ENCODE assay signal across 23 mouse cellular contexts in the genomic region with DNA sequence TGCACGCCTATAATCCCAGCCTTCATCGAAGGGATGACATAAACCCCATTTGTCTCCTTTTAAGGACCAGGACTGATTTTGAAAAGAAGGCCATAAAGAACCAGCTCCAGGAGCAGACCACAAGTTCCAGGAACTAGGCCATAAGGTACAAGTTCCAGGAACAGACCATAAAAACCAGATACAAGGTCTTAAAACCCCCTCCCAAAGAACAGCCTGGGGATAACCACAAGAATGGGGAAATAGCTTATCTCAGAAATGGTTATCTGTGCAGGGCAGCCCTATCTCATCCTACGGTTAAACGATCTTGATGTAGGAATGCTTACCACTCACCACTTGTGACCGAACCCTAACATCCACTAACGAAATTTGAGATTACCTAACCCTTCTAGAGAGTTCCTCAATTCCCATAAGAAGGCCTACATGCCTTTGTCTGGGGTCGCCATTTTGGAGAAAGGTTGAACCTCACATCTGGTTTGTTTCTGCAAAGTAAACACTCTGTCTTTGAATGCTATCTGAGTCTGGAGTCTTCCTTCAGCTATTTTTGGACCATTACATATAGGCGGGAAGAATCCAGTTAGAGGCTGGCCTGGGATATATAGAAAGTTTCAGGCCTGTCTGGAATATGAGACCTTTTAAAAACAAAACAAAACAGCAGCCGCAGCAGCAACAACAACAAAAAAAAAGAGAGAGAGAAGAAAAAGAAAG.
DNase-seq lines count a peak whose midpoint lies in the region; ATAC-seq lines count a peak whose summit lies in the region.
"Had no signal": no experiment of that assay in that cellular context is flagged by ENCODE, and none has a peak within 500 bp of the region (broad histone marks: within the 10 kb centered on the region; RNA-seq: fewer than 3 reads in every experiment).

No protein-coding gene starts in this region.

- peaks cover 5% of the 10 kb centered on the region; the same call in 1 of the 2 replicates for H3K4me1 ChIP-seq in heart, embryonic 10.5 days
- peaks cover 16% of the 10 kb centered on the region for H3K4me1 ChIP-seq in liver, embryonic 12.5 days
- no peaks in the 10 kb centered on the region for H3K4me1 ChIP-seq in hindbrain, embryonic 16.5 days (ENCODE audit: control insufficient read depth, insufficient read depth, low read depth, low read length)
- H3K4me1 ChIP-seq: embryonic facial prominence, embryonic 13.5 days; hindbrain, embryonic 15.5 days had no signal

- no peak overlapping the region for H3K4me2 ChIP-seq in liver, embryonic 12.5 days
- no peak overlapping the region for H3K4me2 ChIP-seq in hindbrain, embryonic 16.5 days (ENCODE audit: low read length)
- H3K4me2 ChIP-seq: embryonic facial prominence, embryonic 13.5 days; heart, embryonic 11.5 days; hindbrain, embryonic 15.5 days had no signal

- H3K4me3 ChIP-seq in heart, embryonic 10.5 days, result no peak overlapping the region
- no peak overlapping the region for H3K4me3 ChIP-seq in liver, embryonic 12.5 days
- no peak overlapping the region for H3K4me3 ChIP-seq in hindbrain, embryonic 16.5 days (ENCODE audit: low read length)
- H3K4me3 ChIP-seq: embryonic facial prominence, embryonic 13.5 days; hindbrain, embryonic 15.5 days had no signal

- no peaks in the 10 kb centered on the region for H3K36me3 ChIP-seq in heart, embryonic 10.5 days
- no peaks in the 10 kb centered on the region for H3K36me3 ChIP-seq in liver, embryonic 12.5 days
- H3K36me3 ChIP-seq in hindbrain, embryonic 16.5 days (ENCODE audit: control insufficient read depth, insufficient read depth, low read length), result no peaks in the 10 kb centered on the region
- H3K36me3 ChIP-seq: embryonic facial prominence, embryonic 13.5 days; hindbrain, embryonic 15.5 days had no signal

- ATAC-seq in granulocyte monocyte progenitor cell, adult 5-6 weeks (replicated peaks; ENCODE audit: poor library complexity, severe bottlenecking), result peak; percentile 58
- ATAC-seq in liver, embryonic 12.5 days, result no peak
- ATAC-seq in hindbrain, embryonic 16.5 days, result no peak
- ATAC-seq: activated CD4-positive, CD25-positive, alpha-beta regulatory T cell, adult 4 months; liver, postnatal 0 days had no signal

- no peaks in the 10 kb centered on the region for H3K27me3 ChIP-seq in heart, embryonic 10.5 days (ENCODE audit: insufficient read depth, poor library complexity, severe bottlenecking)
- H3K27me3 ChIP-seq in liver, embryonic 12.5 days (replicated peaks), result no peaks in the 10 kb centered on the region
- H3K27me3 ChIP-seq in hindbrain, embryonic 16.5 days (replicated peaks; ENCODE audit: control insufficient read depth, insufficient read depth, low read length), result no peaks in the 10 kb centered on the region
- H3K27me3 ChIP-seq: embryonic facial prominence, embryonic 13.5 days; hindbrain, embryonic 15.5 days had no signal

- 47% methylated on average over 9 of the region's 9 CpGs for WGBS in heart, embryonic 10.5 days
- WGBS in liver, embryonic 12.5 days (ENCODE audit: insufficient replicate concordance), result 28% methylated on average over 9 of the region's 9 CpGs
- 88% methylated on average over 9 of the region's 9 CpGs for WGBS in hindbrain, embryonic 16.5 days

- no peak overlapping the region for H3K9ac ChIP-seq in liver, embryonic 12.5 days
- no peak overlapping the region for H3K9ac ChIP-seq in hindbrain, embryonic 16.5 days (ENCODE audit: low read depth, low read length)
- H3K9ac ChIP-seq: embryonic facial prominence, embryonic 13.5 days; hindbrain, embryonic 15.5 days; liver, postnatal 0 days had no signal

- H3K9me3 ChIP-seq in heart, embryonic 10.5 days, result no peaks in the 10 kb centered on the region
- no peaks in the 10 kb centered on the region for H3K9me3 ChIP-seq in liver, embryonic 12.5 days (replicated peaks)
- H3K9me3 ChIP-seq in hindbrain, embryonic 16.5 days (ENCODE audit: control insufficient read depth, low read length), result no peaks in the 10 kb centered on the region
- H3K9me3 ChIP-seq: embryonic facial prominence, embryonic 13.5 days; hindbrain, embryonic 15.5 days had no signal

- no peak for DNase-seq in heart, embryonic 10.5 days (ENCODE audit: low spot score)
- DNase-seq in heart, adult 11 months, result no peak
- DNase-seq in 3T3-L1 (ENCODE audit: low read depth, low spot score) (peak; percentile 61), MEL-GATA-1-ER (ENCODE audit: extremely low read depth, low read depth) (peak; percentile 95)
- DNase-seq in adrenal gland, adult 8-10 months, result no peak
- DNase-seq: adrenal gland, postnatal 25 days; cerebellum, adult 11-12 months; cerebellum, postnatal 14 days; gastrocnemius, postnatal 14 days; heart, postnatal 36 days; kidney, adult 18-20 months; liver; liver, postnatal 0 days; lung, postnatal 14 days; right cerebral cortex, postnatal 25 days had no signal

- H3K27ac ChIP-seq in heart, embryonic 10.5 days, result peak overlapping the region; percentile 42; the same call in 1 of the 2 replicates
- H3K27ac ChIP-seq in liver, embryonic 12.5 days, result no peak overlapping the region
- H3K27ac ChIP-seq in hindbrain, embryonic 16.5 days (ENCODE audit: low read depth, low read length), result no peak overlapping the region
- H3K27ac ChIP-seq: embryonic facial prominence, embryonic 13.5 days; hindbrain, embryonic 15.5 days; kidney, postnatal 0 days had no signal

Comparison
In these comparisons a context has a peak if more than half of its experiments do, and no peak if none do; other contexts are left out.
1. DNase-seq: peak in 3T3-L1 (single experiment) and MEL-GATA-1-ER (single experiment); none in heart, embryonic 10.5 days (single experiment), heart, adult 11 months (single experiment) and adrenal gland, adult 8-10 months (single experiment).